Mouse (Mus musculus): ENCODE measurements around the gene Rgmb. TPM values are rescaled to one million over a fixed set of nuclear protein-coding genes. Genes with fewer than 3 reads are reported as not detected.

Gene Rgmb
- 10 to 100 TPM; 26.4 to 28.8 TPM for total RNA-seq (2021)
- long read RNA-seq, experiment 1, full-length matches to known transcripts, result 11 of 21 reads
- long read RNA-seq, experiment 1, partial matches to known transcripts, result 4 of 21 reads
- long read RNA-seq, experiment 1, other reads (novel, unspliced or antisense), result 6 of 21 reads
- long read RNA-seq, experiment 2, full-length matches to known transcripts, result 23 of 28 reads
- long read RNA-seq, experiment 2, partial matches to known transcripts, result 0 of 28 reads
- long read RNA-seq, experiment 2, other reads (novel, unspliced or antisense), result 5 of 28 reads

DNA sequence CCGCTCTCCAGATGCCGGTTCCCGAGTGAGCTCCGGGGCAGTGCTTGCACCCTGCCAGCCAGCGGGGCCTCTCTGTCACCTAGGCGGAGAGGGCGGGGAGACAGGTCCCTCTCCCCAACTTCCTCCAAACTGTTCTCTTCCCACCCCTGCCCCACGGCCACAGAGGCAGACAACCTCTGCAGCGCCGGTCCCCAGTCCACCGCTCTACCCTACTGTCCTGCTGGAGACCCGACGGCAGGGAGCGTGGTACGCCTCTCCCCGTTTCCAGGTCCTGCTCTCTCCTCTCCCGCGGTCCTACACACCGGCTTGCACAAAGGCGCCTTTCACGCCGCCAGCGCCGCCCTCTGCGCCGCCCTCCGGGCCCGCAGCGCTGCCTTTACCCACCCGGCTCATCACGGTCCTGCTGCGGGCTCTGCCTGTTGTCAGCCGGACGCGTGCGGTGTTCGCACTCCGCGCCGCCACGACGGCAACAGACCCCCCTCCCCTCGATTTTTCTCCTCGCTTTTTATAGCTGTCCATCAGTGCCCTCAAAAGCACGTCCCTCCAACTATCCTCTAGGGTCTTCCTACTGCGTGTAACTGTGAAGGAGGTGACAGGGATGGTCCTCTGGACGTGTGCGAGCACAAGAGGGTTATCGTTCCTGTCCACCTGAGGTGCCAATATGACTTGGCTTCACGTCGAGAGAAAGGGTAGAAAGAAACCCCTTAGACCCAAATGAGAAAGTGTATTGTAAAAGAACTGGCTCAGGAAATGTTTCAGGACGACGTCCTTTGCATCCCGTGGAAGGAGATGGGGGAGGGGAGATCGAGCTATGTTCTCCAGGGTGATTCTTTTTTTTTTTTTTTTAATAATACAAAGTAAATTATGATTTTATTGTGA is at the start of gene Rgmb:
Gene Rgmb, minus strand, starts transcription at position 274 of the 879 bp plus-strand sequence.
- peak; percentile 49 to 57 for DNase-seq
- intact Hi-C loops (cut with DNase I), result no loop called here

DNA sequence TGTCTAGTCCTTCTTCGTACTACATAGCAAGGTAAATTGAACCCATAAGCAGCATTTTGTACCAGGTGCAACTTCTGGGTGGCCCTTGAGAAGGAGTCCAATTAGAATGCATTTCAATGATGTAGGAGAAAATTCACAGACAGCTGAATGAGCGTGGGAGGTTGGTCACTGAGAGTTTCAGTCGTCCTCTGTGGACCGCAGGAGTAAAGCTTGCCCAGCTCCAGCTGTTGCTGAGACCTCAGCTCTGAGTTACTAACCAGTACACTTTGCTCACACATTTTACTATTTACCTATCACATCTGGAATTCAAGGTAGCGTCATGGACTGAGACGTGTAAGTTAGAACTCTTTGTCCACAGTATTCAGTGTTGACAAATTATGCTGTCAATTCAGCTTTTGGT is 43.9 kb upstream of the Rgmb start:
- peak; percentile 6 to 14 for DNase-seq
- intact Hi-C loops (cut with DNase I), result no loop called here

DNA sequence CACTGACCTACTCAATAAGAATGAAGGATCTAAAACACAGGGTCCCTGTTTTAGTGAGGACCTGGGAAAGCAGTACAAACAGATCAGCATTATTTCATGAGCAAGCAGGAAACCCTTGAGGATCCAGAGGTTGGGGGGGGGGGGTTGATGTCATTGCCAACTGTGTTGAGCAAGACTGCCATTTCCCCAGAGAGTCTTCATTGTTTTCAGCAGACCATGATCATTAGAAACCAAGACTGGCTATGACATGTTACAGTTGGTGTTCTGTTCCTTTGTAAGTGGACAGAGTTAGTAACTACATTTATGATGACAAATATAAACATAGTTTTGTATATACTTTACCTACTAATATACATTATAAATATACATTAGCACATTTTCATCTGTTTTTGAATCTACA is 41.3 kb upstream of the Rgmb start:
- intact Hi-C loops (cut with DNase I), result no loop called here
- DNase-seq, result no peak

DNA sequence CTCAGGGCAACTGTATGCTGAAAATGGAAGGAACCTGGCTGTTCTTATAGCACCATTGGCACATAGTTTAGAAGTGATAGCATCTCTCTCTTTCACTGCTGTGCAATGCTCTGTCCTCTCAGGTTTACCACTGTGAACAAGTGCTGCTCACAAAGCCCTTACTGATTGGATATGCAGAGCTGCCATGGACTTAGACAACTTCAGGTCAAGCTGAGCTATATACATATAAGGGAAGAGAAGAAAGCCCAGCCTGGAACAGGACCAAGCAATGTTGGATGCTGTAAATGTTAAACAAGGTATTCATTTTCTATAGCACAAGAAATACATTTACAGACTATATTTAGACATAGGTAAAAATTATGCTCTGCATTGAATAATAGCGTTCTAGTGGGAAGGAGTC is 34.4 kb upstream of the Rgmb start:
- no peak for DNase-seq
- intact Hi-C loops (cut with DNase I), result no loop called here

DNA sequence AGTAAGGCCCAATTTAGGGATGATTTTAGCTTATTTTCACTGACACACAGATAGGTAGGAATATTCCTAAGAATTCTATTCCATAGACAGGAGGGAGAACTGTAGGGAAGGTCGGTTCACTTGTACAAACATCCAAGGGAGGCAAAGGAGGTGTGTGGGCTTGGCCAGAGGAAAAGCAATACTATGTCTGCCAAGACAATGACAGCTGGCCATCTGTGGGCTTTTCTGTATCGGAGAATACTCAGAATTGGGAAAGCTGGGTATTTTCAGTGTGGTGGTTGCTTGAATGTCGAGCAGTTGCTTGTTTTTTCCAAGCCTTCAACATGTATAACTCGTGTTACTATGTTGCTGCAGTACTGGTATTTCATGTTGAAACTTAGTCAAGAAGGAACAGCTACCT is 31.5 kb upstream of the Rgmb start:
- intact Hi-C loops (cut with DNase I), result no loop called here
- DNase-seq, result no peak

DNA sequence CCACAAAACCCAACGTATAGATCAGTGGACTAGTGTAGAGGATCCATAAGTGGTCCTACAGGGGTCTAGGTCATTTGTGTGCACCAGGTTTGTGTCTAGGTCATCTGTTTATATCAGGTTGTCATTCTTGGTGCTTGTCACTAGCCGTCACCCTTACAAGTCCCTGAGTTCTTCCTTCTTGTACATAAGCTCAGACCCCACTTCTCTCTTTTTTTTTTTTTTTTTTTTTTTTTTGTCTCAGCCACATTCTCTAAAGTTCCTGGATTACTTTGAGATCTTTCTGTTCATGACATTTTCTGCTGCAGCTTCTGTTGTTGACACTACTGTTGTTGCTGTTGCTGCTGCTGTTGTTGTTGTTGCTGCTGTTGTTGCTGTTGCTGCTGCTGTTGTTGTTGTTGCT is 22.3 kb upstream of the Rgmb start:
- DNase-seq, result no peak
- intact Hi-C loops (cut with DNase I), result no loop called here

DNA sequence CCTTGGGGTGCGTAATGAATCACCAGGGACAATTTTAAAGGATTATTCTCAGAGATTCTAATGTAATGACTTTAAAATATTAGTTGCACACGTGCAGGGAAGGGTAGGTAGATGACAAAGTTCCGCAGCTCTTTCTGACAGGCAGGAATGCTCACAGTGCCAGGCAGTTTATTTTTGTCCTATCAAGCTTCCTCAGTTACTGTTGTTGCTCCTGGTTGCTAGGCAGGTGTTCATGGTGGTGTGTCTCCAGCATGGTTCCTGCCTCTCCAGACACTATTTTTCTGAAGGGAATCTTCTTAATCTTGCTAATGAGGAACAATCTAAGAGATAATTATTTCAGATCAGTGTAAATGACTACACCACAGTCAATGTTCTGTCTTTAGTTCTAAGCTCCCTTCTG is 19.7 kb upstream of the Rgmb start:
- no peak for DNase-seq
- intact Hi-C loops (cut with DNase I), result no loop called here

DNA sequence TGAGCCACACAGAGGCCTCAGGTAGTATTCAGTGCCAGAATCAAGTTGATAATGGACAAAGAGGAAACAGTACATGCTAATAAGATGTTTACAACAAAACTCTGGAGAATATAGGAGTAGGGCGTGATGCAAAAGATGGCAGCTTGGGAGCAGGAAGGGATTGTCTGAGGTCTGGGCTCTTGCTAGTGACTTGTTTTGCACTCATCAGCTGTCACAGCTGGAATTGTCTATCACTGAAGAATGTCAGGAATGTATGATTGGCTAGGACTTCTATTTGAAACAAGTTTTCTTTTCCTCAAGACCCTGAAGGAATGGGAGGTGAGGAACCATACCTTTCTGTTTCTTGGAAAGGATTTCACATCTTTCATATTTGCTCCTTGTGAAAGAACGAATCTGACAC is 10.6 kb upstream of the Rgmb start:
- no peak for DNase-seq
- intact Hi-C loops (cut with DNase I), result no loop called here

DNA sequence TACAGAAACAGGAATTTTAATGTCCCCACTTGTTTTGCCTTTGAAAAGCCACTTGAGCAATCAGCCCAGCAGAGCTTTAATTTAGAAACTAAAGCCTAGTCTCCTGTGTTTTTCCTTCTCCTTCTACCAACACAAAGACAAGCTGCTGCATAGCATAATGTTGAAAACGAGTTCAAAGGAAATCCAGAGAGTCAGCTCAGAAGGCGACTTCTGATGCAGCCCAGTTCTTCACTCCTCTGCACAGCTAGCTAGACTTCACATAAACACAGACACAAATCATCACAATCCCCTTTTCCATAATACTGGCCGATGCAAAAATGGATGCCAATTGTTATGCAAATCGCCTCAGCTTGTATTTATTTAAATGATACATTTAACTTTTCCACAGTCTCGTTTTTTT is 1.6 kb upstream of the Rgmb start:
- intact Hi-C loops (cut with DNase I), result no loop called here
- DNase-seq, result no peak

DNA sequence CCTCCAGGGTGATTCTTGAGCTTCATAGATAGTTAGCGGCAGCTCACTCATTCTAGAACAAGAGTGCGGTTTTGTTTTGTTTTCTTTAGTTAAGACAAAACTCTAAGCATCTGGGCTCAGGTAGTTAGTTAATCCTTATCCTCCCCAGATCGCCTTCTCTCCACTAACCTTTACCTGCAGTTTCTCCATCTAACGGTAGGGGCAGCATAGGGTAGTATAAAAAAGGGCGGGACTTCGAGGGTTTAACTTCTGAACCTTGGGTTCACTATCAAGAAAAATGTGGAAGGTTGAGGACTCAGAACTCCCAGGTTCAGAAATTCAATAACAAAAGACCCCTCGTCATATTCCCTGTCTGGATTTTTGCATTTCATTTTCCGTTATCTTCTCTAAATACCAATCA is 971 bp upstream of the Rgmb start:
- peak; percentile 27 to 62 for DNase-seq
- intact Hi-C loops (cut with DNase I), result no loop called here

DNA sequence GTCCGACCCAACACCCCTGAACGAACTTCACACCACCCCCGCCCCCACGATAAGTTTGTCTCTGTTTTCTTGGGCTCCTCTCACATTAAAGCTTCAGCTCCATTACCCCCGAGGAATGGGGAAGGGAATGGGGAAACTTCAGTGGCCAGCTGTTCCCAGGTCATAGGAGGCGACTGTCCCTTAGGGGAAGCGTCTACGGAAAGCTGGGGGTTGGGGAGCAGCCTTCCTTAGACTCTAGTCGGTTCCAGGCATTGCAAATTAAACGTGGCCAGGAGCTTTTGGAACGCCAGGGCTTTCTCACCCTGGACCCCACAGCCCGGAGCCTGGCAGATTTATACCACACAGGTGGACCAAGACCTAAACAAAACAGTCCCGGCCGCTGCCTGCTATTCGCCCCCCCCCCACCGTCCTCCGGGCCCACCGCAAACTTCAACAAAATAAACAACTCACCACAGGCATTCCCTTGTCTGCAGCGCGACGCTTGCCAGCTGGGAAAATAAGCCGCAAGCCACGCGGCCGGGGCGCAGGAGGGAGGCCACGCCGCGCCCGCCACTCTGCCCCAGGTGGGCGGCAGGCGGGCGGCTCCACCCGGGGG is 571 bp downstream of the Rgmb start:
- intact Hi-C loops (cut with DNase I), result no loop called here

DNA sequence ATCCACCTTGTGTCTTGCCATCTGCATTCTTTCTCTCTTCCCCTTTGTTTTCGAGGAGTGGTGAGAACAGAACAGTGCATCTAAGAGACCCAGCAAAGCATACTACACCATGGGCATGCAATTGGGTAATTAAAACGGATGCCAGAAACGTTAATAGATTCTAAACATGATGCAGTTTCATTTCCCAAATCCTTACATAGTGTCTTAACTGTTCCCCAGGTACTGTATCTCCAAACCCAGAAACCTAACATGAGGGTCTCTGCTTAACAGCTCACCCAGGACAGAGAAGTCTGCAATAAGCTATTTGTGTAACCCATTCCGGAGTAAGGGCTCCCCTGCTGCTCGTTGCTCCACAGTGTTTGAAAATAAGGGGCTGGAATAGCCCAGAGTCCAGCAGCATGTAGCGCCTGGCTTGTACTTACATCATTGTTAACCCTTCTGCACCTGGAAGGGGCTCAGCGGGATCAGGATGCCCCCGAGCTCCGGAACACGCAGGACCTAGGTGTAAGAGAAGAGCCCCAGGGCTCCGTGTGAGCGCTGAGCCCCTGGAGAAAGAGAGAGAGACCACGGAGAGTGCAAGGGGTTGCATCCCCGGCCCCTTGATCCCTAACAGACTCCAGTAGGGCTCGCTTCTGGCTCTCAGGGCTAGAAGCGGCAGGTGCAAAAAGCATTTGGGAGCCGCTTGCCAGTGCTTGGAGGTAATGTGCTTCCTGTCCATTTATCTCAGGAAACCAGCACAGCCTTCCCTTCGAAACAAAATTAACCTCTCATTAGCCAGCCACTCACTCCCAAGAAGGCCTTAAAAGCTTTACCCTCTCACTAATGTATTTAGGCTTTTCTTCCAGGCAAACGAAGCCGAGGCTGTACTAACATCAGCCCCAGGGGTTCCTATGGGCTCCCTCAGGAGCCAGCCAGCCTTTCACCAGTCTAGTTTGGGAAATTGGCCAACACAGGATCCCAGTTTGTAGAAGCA is 1.4 kb downstream of the Rgmb start:
- DNase-seq, result peak; percentile 39 to 45
- intact Hi-C loops (cut with DNase I), result loop anchor here (2.0 kb wide), 1 partner anchor 75 kb away; no protein-coding TSS in a partner anchor

More for the DNA sequence above, 571 bp downstream of the Rgmb start:
- peak; percentile 23 to 47 for DNase-seq

DNA sequence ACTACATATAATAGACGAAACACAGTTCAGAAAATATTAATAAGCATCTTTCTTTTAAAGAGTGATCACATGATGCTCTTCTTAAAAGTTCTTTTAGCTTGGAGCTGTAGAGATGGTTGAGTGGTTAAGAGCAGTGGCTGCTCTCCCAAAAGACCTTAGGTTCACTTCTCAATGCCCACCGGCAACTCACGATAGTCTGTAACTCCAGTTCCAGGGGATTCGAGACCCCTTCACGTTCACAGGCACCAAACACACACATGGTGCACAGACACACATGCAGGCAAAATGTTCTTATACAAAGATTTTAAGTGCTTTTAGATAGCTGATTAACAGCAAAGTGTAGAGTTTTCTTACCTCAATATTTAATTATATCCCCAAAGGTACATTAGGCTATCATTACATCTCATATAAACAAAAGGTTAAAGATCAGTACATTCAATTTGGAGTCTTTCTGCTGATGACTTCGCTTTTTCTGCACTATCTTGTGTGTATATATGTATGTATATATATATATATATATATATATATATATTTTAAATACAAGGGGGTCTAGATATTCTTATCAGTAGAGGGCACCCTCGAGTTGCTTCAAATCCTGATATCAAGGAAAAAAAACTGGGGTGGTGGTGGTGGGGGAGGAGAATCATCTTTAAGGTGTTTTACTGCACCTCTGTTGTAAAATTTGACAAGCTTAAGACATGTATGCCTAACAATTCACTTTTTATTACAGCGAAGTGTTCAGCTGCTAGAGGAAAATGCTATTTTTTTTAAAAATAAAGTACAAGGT is 2.5 kb downstream of the Rgmb start:
- no peak for DNase-seq
- intact Hi-C loops (cut with DNase I), result loop anchor here (2.0 kb wide), 1 partner anchor 74 kb away; no protein-coding TSS in a partner anchor

DNA sequence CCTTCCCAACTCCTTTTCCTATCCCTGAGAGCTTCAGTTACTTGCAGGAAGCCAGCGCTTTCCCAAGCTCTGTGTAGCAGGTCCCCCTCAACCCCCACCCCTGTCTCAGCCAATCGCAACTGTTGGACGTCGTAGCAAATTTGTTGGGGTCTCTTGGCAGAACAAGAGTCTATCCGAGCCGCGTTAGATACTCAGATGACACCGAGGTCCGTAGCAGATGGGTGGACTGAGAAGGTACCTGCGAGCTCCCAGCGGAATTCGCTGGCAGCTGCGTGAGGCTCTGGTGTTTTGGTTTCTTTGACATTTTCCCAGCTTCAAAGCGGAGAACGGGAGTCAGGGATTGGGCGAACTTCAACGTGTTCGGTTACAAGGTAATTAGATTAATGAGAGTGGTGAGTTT is 3.9 kb downstream of the Rgmb start:
- intact Hi-C loops (cut with DNase I), result no loop called here
- peak in 1 of 2 experiments; percentile 34 for DNase-seq

DNA sequence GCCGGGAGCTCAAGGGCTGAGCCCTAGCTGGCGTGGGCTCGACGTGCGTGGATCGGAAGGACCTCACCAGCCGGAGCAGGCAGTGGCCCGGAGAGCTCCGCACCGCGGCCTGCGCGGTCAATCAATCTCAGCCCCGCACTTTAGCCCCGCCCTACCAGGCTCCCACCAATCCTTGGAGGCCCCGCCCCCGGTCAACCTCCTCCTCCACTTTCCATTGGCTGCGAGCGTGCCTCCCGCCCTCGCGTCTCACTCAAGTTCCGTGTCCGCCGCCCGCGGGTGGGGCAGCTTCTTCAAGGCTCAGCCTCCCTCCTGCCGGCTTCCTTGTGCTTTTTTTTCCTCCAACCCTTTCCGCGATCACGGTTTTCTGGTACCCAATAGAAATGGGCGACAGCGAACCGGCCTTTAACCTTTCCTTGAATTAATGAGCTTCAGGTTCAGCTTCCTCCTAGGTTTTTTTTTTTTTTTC is 4.4 kb downstream of the Rgmb start:
- intact Hi-C loops (cut with DNase I), result no loop called here
- DNase-seq, result peak; percentile 99

DNA sequence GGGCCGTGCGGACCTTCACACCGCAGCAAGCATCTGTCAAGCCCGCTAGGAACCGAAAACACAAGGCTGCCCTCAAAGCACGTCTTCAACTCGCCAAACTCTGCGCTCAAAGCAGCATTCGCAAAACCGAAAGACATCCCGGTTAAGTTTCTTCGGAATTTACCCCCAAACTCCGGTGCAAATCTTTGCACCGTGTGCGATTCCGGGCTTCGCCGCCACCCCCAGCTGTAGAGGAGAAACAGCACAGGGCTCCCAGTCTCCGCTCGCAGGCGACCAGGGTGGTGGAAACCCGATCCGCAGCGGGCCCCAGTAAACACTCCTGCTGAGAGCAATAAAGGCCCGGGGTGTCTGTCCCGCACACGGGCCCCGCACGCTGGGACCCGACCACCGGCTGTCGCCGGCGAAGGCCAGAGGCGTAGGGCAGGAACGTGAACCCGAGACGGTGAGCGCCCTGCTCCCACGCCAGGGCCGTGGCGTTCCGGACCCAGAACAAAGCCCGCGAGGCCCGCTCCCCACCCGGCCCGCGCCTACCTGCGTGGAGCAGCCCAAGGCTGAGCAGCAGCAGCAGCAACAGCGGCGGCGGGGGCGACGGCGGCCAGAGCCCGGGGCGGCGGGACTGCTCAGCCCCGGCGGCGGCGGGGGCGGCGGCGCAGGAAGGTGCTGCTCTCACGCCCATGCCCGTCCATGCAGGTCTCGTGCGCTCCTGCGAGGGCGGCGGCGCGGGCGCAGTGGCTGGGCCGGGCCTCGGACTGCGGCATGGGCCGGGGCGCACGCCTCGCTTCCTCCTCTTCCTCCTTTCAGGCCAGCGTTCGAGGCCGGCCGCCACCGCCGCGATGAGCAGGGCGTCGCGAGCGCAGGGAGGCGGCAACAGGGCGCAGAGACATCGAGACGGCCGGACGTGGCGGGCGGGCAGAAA is 5.1 kb downstream of the Rgmb start:
- intact Hi-C loops (cut with DNase I), result loop anchor here (2.0 kb wide), 1 partner anchor 17 kb away; no protein-coding TSS in a partner anchor

DNA sequence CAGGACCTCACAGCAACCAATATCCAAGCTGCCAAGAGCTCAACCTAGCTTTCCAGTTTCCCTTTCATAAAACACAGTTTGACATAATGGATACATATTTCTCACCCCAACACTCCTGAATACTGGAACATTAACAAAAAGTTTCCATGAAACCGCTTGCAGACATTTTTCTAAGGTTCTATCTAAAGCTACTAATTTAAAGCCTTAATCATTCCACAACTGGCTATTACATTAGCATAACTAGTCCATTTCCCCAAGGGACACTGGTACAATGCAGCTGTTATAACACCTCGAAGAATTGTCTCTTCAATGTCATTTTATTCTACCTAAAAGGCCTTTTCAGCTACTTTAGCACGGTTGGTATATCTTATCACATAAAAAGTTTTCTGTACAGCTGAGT is 6.0 kb downstream of the Rgmb start:
- DNase-seq, result no peak
- intact Hi-C loops (cut with DNase I), result loop anchor here (2.0 kb wide), 1 partner anchor 16 kb away; no protein-coding TSS in a partner anchor

More for the DNA sequence above, 5.1 kb downstream of the Rgmb start:
- DNase-seq, result peak; percentile 60 to 70

DNA sequence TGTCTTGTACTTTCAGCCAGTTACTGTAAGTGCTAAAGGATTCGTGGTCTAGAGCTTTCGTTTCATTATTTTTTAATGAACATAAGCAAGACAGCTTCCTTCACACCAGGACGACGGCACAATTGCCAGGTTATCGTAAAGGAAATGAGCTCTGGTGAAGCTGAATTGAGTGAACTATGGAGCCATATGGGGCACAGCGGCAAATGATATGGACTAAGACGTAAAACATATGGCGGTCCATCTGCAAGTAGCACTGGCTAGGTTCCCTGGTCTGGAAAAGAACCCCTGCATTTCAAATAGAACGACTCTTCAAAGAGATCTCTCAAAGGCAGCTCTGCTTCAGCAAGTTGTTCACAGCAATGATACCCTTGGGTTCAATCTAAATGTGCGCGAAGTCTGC is 6.5 kb downstream of the Rgmb start:
- DNase-seq, result no peak
- intact Hi-C loops (cut with DNase I), result loop anchor here (2.0 kb wide), 1 partner anchor 16 kb away; no protein-coding TSS in a partner anchor
